Mouse (Mus musculus) MEL-GATA-1-ER (cell line): Measurements from ENCODE around the gene Igsf9b.

Experiments used
- DNase-seq: peaks from one replicate; pipeline ENCODE4 v3.0.0-alpha.2; 2012; ENCODE audit warnings: low read depth; ENCODE audit errors: extremely low read depth

Igsf9b gene

GRCm38 (mm10) chr9:27298411-27299285, at the start of gene Igsf9b:
Gene Igsf9b, plus strand, starts transcription at chr9:27299204.
- no peak for DNase-seq

GRCm38 (mm10) chr9:27252034-27252714, 46.8 kb upstream of the Igsf9b start:
- DNase-seq, result no peak

- no peak for DNase-seq
Measured at GRCm38 (mm10) chr9:27256454-27256853, 42.5 kb upstream of the Igsf9b start.

- no peak for DNase-seq
Measured at GRCm38 (mm10) chr9:27260378-27260947, 38.5 kb upstream of the Igsf9b start.

GRCm38 (mm10) chr9:27261905-27262304, 37.1 kb upstream of the Igsf9b start:
- DNase-seq, result no peak

GRCm38 (mm10) chr9:27265009-27265408, 34.0 kb upstream of the Igsf9b start:
- DNase-seq, result no peak

GRCm38 (mm10) chr9:27267878-27268277, 31.1 kb upstream of the Igsf9b start:
- no peak for DNase-seq

- no peak for DNase-seq
Measured at GRCm38 (mm10) chr9:27268493-27268892, 30.5 kb upstream of the Igsf9b start.

GRCm38 (mm10) chr9:27269322-27269721, 29.7 kb upstream of the Igsf9b start:
- DNase-seq, result no peak

GRCm38 (mm10) chr9:27269904-27270303, 29.1 kb upstream of the Igsf9b start:
- no peak for DNase-seq

GRCm38 (mm10) chr9:27271899-27272298, 27.1 kb upstream of the Igsf9b start:
- DNase-seq, result no peak

GRCm38 (mm10) chr9:27272858-27273257, 26.1 kb upstream of the Igsf9b start:
- DNase-seq, result no peak

- no peak for DNase-seq
Measured at GRCm38 (mm10) chr9:27276282-27276839, 22.6 kb upstream of the Igsf9b start.

GRCm38 (mm10) chr9:27277401-27278087, 21.5 kb upstream of the Igsf9b start:
- DNase-seq, result no peak

- DNase-seq, result no peak
Measured at GRCm38 (mm10) chr9:27279041-27279440, 20.0 kb upstream of the Igsf9b start.

- DNase-seq, result no peak
Measured at GRCm38 (mm10) chr9:27280976-27281375, 18.0 kb upstream of the Igsf9b start.

GRCm38 (mm10) chr9:27285719-27286249, 13.2 kb upstream of the Igsf9b start:
- no peak for DNase-seq

GRCm38 (mm10) chr9:27286296-27286695, 12.7 kb upstream of the Igsf9b start:
- no peak for DNase-seq

GRCm38 (mm10) chr9:27286859-27287258, 12.1 kb upstream of the Igsf9b start:
- DNase-seq, result no peak

GRCm38 (mm10) chr9:27287419-27287818, 11.6 kb upstream of the Igsf9b start:
- no peak for DNase-seq

GRCm38 (mm10) chr9:27288442-27288841, 10.6 kb upstream of the Igsf9b start:
- no peak for DNase-seq
